23 mouse cellular contexts compared by ENCODE assay signal in genomic region chr17:30719031-30719430, GRCm38 (mm10).
A peak's percentile ranks its signal among the peaks of the same experiment; 100 is the strongest.
DNase-seq lines count a peak whose midpoint lies in the region; ATAC-seq and TF ChIP-seq lines count a peak whose summit lies in the region.
"Had no signal": no experiment of that assay in that cellular context is flagged by ENCODE, and none has a peak within 500 bp of the region (broad histone marks: within the 10 kb centered on the region; RNA-seq: fewer than 3 reads in every experiment).

No protein-coding gene starts in this region.

- H3K4me1 ChIP-seq in hindbrain, postnatal 0 days (ENCODE audit: insufficient read depth, low read length) = no peaks in the 10 kb centered on the region
- no peaks in the 10 kb centered on the region for H3K4me1 ChIP-seq in hindbrain, embryonic 16.5 days (ENCODE audit: control insufficient read depth, insufficient read depth, low read depth, low read length)
- no peaks in the 10 kb centered on the region for H3K4me1 ChIP-seq in lung, postnatal 0 days (ENCODE audit: insufficient read depth, low read depth, low read length)
- H3K4me1 ChIP-seq in hindbrain, embryonic 13.5 days (replicated peaks) = no peaks in the 10 kb centered on the region
- H3K4me1 ChIP-seq: embryonic facial prominence, embryonic 13.5 days; hindbrain, embryonic 12.5 days; kidney, embryonic 15.5 days; lung, embryonic 15.5 days; midbrain, embryonic 15.5 days; neural tube, embryonic 15.5 days had no signal

- no peaks in the 10 kb centered on the region for H3K27me3 ChIP-seq in hindbrain, postnatal 0 days (ENCODE audit: insufficient read depth, low read length)
- no peaks in the 10 kb centered on the region for H3K27me3 ChIP-seq in hindbrain, embryonic 16.5 days (replicated peaks; ENCODE audit: control insufficient read depth, insufficient read depth, low read length)
- no peaks in the 10 kb centered on the region for H3K27me3 ChIP-seq in lung, postnatal 0 days (replicated peaks; ENCODE audit: insufficient read depth, low read length)
- H3K27me3 ChIP-seq in hindbrain, embryonic 13.5 days = no peaks in the 10 kb centered on the region
- H3K27me3 ChIP-seq: embryonic facial prominence, embryonic 13.5 days; hindbrain, embryonic 12.5 days; kidney, embryonic 15.5 days; lung, embryonic 15.5 days; midbrain, embryonic 15.5 days; neural tube, embryonic 15.5 days had no signal

- ATAC-seq in hindbrain, postnatal 0 days = no peak
- no peak for ATAC-seq in hindbrain, embryonic 16.5 days
- no peak for ATAC-seq in lung, postnatal 0 days
- ATAC-seq in hindbrain, embryonic 13.5 days (ENCODE audit: low FRiP score) = no peak
- ATAC-seq: forebrain, postnatal 0 days; intestine, embryonic 16.5 days; midbrain, embryonic 15.5 days had no signal

- H3K4me2 ChIP-seq in hindbrain, postnatal 0 days (ENCODE audit: low read depth, low read length) = no peak overlapping the region
- H3K4me2 ChIP-seq in hindbrain, embryonic 16.5 days (ENCODE audit: low read length) = no peak overlapping the region
- no peak overlapping the region for H3K4me2 ChIP-seq in lung, postnatal 0 days (replicated peaks; ENCODE audit: low read depth, low read length)
- H3K4me2 ChIP-seq in hindbrain, embryonic 13.5 days = no peak overlapping the region
- H3K4me2 ChIP-seq: embryonic facial prominence, embryonic 13.5 days; heart, embryonic 11.5 days; hindbrain, embryonic 12.5 days; kidney, embryonic 15.5 days; lung, embryonic 15.5 days; midbrain, embryonic 15.5 days; neural tube, embryonic 15.5 days had no signal

- no peaks in the 10 kb centered on the region for H3K36me3 ChIP-seq in hindbrain, postnatal 0 days (ENCODE audit: insufficient read depth, low read length)
- no peaks in the 10 kb centered on the region for H3K36me3 ChIP-seq in hindbrain, embryonic 16.5 days (ENCODE audit: control insufficient read depth, insufficient read depth, low read length)
- no peaks in the 10 kb centered on the region for H3K36me3 ChIP-seq in lung, postnatal 0 days (ENCODE audit: insufficient read depth, low read length)
- H3K36me3 ChIP-seq in hindbrain, embryonic 13.5 days = no peaks in the 10 kb centered on the region
- H3K36me3 ChIP-seq: embryonic facial prominence, embryonic 13.5 days; hindbrain, embryonic 12.5 days; kidney, embryonic 15.5 days; lung, embryonic 15.5 days; midbrain, embryonic 15.5 days; neural tube, embryonic 15.5 days had no signal

- no peak overlapping the region for H3K9ac ChIP-seq in hindbrain, postnatal 0 days (replicated peaks; ENCODE audit: low read length)
- H3K9ac ChIP-seq in hindbrain, embryonic 16.5 days (ENCODE audit: low read depth, low read length) = no peak overlapping the region
- H3K9ac ChIP-seq in lung, postnatal 0 days (replicated peaks; ENCODE audit: low read depth) = no peak overlapping the region
- H3K9ac ChIP-seq in hindbrain, embryonic 13.5 days = no peak overlapping the region
- H3K9ac ChIP-seq: embryonic facial prominence, embryonic 13.5 days; forebrain, postnatal 0 days; hindbrain, embryonic 12.5 days; kidney, embryonic 15.5 days; lung, embryonic 15.5 days; midbrain, embryonic 15.5 days; neural tube, embryonic 15.5 days had no signal

- WGBS in hindbrain, postnatal 0 days = 86% methylated on average over 5 of the region's 5 CpGs
- 89% methylated on average over 5 of the region's 5 CpGs for WGBS in hindbrain, embryonic 16.5 days
- 83% methylated on average over 5 of the region's 5 CpGs for WGBS in lung, postnatal 0 days
- 84% methylated on average over 5 of the region's 5 CpGs for WGBS in hindbrain, embryonic 13.5 days

- peak; percentile 22 for TF ChIP-seq CTCF in hindbrain, postnatal 0 days (IDR thresholded peaks at IDR 0.05; ENCODE audit: low read depth)
- peak; percentile 24; the same call in 1 of the 2 replicates for TF ChIP-seq CTCF in lung, postnatal 0 days (IDR thresholded peaks at IDR 0.05)

- DNase-seq in hindbrain, postnatal 0 days (ENCODE audit: low spot score) = no peak
- DNase-seq in lung, postnatal 0 days (ENCODE audit: low spot score) = no peak
- DNase-seq in lung, postnatal 4 days = no peak
- peak; percentile 60 for DNase-seq in ES-CJ7 (ENCODE audit: low read depth, low spot score)
- peak; percentile 12 for DNase-seq in induced T-regulatory cell, adult 2 months (ENCODE audit: low read depth)
- no peak for DNase-seq in c-Kit-positive CD71-positive TER-119-positive erythroid progenitor cells, embryonic 14.5 days (ENCODE audit: low spot score)
- DNase-seq: adrenal gland, adult 8-10 months; forebrain, postnatal 0 days; heart, postnatal 10 days; kidney, postnatal 4 days; right cerebral cortex, postnatal 14 days; spleen, adult 18-20 months had no signal

- H3K9me3 ChIP-seq in hindbrain, postnatal 0 days (ENCODE audit: low read length) = no peaks in the 10 kb centered on the region
- no peaks in the 10 kb centered on the region for H3K9me3 ChIP-seq in hindbrain, embryonic 16.5 days (ENCODE audit: control insufficient read depth, low read length)
- no peaks in the 10 kb centered on the region for H3K9me3 ChIP-seq in lung, postnatal 0 days (ENCODE audit: low read length)
- no peaks in the 10 kb centered on the region for H3K9me3 ChIP-seq in hindbrain, embryonic 13.5 days
- H3K9me3 ChIP-seq: embryonic facial prominence, embryonic 13.5 days; hindbrain, embryonic 12.5 days; kidney, embryonic 15.5 days; lung, embryonic 15.5 days; midbrain, embryonic 15.5 days; neural tube, embryonic 15.5 days had no signal

- TF ChIP-seq EP300 in lung, postnatal 0 days (IDR thresholded peaks at IDR 0.05) = no peak

- no peak overlapping the region for H3K4me3 ChIP-seq in hindbrain, postnatal 0 days (ENCODE audit: low read length)
- no peak overlapping the region for H3K4me3 ChIP-seq in hindbrain, embryonic 16.5 days (ENCODE audit: low read length)
- no peak overlapping the region for H3K4me3 ChIP-seq in lung, postnatal 0 days (ENCODE audit: low read depth, low read length)
- H3K4me3 ChIP-seq in hindbrain, embryonic 13.5 days = no peak overlapping the region
- H3K4me3 ChIP-seq: embryonic facial prominence, embryonic 13.5 days; hindbrain, embryonic 12.5 days; kidney, embryonic 15.5 days; lung, embryonic 15.5 days; midbrain, embryonic 15.5 days; myocyte; neural tube, embryonic 15.5 days had no signal

- H3K27ac ChIP-seq in hindbrain, postnatal 0 days = no peak overlapping the region
- no peak overlapping the region for H3K27ac ChIP-seq in hindbrain, embryonic 16.5 days (ENCODE audit: low read depth, low read length)
- no peak overlapping the region for H3K27ac ChIP-seq in lung, postnatal 0 days (ENCODE audit: low read length)
- no peak overlapping the region for H3K27ac ChIP-seq in hindbrain, embryonic 13.5 days
- H3K27ac ChIP-seq: embryonic facial prominence, embryonic 13.5 days; hindbrain, embryonic 12.5 days; kidney, embryonic 15.5 days; lung, embryonic 15.5 days; midbrain, embryonic 15.5 days; neural tube, embryonic 15.5 days had no signal

Comparison
In these comparisons a context has a peak if more than half of its experiments do, and no peak if none do; other contexts are left out.
1. DNase-seq: peak in ES-CJ7 (single experiment) and induced T-regulatory cell, adult 2 months (single experiment); none in hindbrain, postnatal 0 days (single experiment), lung, postnatal 0 days (single experiment), lung, postnatal 4 days (0 of 2) and c-Kit-positive CD71-positive TER-119-positive erythroid progenitor cells, embryonic 14.5 days (single experiment).